Mouse (Mus musculus) midbrain, embryonic 10.5 days (tissue): Measurements from ENCODE around the gene Cwf19l2. TPM values are rescaled to one million over a fixed set of nuclear protein-coding genes. Genes with fewer than 3 reads are reported as not detected.
A peak's percentile ranks its signal among the peaks of the same experiment; 100 is the strongest.
"Not testable (repeated sequence)": the region's sequence is repeated elsewhere in the genome, so short reads cannot be mapped to it uniquely, and the experiment has no call there.

Experiments used
- DNase-seq: peaks from one replicate; pipeline ENCODE4 v3.0.0-alpha.2; 2017; ENCODE audit warnings: low spot score
- H3K27ac ChIP-seq: fragments of 300-500 bp; sonication (generic); replicated peaks from 2 replicates; pipeline ENCODE4 v1.5.1; 2016; ENCODE audit warnings: mild to moderate bottlenecking
- H3K27me3 ChIP-seq: fragments of 300-500 bp; sonication (generic); 2 replicates; pipeline ENCODE4 v1.6.1; 2016; ENCODE audit warnings: low read depth, mild to moderate bottlenecking; ENCODE audit not compliant: poor library complexity, severe bottlenecking
- H3K36me3 ChIP-seq: fragments of 300-500 bp; sonication (generic); 2 replicates; pipeline ENCODE4 v1.6.1; 2016; ENCODE audit warnings: mild to moderate bottlenecking, moderate library complexity
- H3K4me1 ChIP-seq: fragments of 300-500 bp; sonication (generic); 2 replicates; pipeline ENCODE4 v1.6.1; 2016
- H3K4me3 ChIP-seq: fragments of 300-500 bp; sonication (generic); 2 replicates; pipeline ENCODE4 v1.5.1; 2016; ENCODE audit warnings: mild to moderate bottlenecking, moderate library complexity
- H3K9me3 ChIP-seq: fragments of 300-500 bp; sonication (generic); replicated peaks from 2 replicates; pipeline ENCODE4 v1.6.1; 2016; ENCODE audit warnings: mild to moderate bottlenecking
- WGBS: fragments of 180-500 bp; shearing (Covaris S2); methylation state at CpG from one replicate; pipeline ENCODE4 v1.1.7; 2016; 5-methylcytosine and 5-hydroxymethylcytosine counted together
- polyA plus RNA-seq: library from polyadenylated mRNA; unstranded; fragments of >200 nt; fragmentation: Nextera tagmentation; extraction: Ambion mirVana; gene quantifications from 2 replicates; pipeline ENCODE4 v1.2.1, GENCODE M21; 2016

The Cwf19l2 gene
- polyA plus RNA-seq: 12.0 and 15.2 TPM in 2 replicates

- Histone ChIP-seq H3K27ac (peak within 1 kb of the TSS; percentile 85), H3K4me3 (peak within 1 kb of the TSS; percentile 67), H3K27me3 (no peaks in the 10 kb centered on the region), H3K36me3 (no peaks in the 10 kb centered on the region), H3K4me1 (peaks cover 11% of the 10 kb centered on the region), H3K9me3 (no peaks in the 10 kb centered on the region)
- peak; percentile 80 for DNase-seq
- under 1% methylated on average over 28 of the region's 28 CpGs for WGBS
Measured at GRCm38 (mm10) chr9:3403251-3404208, at the start of gene Cwf19l2. Gene Cwf19l2, plus strand, starts transcription at chr9:3403592.

GRCm38 (mm10) chr9:3376323-3376722, 27.1 kb upstream of the Cwf19l2 start:
- not testable (repeated sequence) for DNase-seq, H3K27ac ChIP-seq, H3K9me3 ChIP-seq, H3K4me1 ChIP-seq, H3K4me3 ChIP-seq, H3K27me3 ChIP-seq
- peaks cover 38% of the 10 kb centered on the region for H3K36me3 ChIP-seq
- 48% methylated on average over 1 of the region's 1 CpGs for WGBS

- peak; percentile 22 for DNase-seq
- Histone ChIP-seq H3K36me3 (no peaks in the 10 kb centered on the region), H3K4me1 (peaks cover 11% of the 10 kb centered on the region), H3K27ac (peak overlapping the region; percentile 85), H3K9me3 (no peaks in the 10 kb centered on the region), H3K4me3 (peak overlapping the region; percentile 67), H3K27me3 (no peaks in the 10 kb centered on the region)
- WGBS: 3% methylated on average over 13 of the region's 13 CpGs
Measured at GRCm38 (mm10) chr9:3404372-3404771, 980 bp downstream of the Cwf19l2 start.

GRCm38 (mm10) chr9:3439555-3440300, 36.3 kb downstream of the Cwf19l2 start:
- not testable (repeated sequence) for H3K36me3 ChIP-seq
- 90% methylated on average over 6 of the region's 6 CpGs for WGBS

GRCm38 (mm10) chr9:3471897-3472296, 68.5 kb downstream of the Cwf19l2 start:
- no peak overlapping the region for H3K27ac ChIP-seq
- H3K4me1 ChIP-seq: no peaks in the 10 kb centered on the region
- DNase-seq: no peak
- H3K27me3 ChIP-seq: no peaks in the 10 kb centered on the region
- no peak overlapping the region for H3K4me3 ChIP-seq
- peaks cover 22% of the 10 kb centered on the region for H3K36me3 ChIP-seq
- H3K9me3 ChIP-seq: 0 out of 2 replicates have a peak, but pooled peaks cover 4% of the 10 kb centered on the region

More at GRCm38 (mm10) chr9:3439555-3440300, 36.3 kb downstream of the Cwf19l2 start:
- not testable (repeated sequence) for H3K4me1 ChIP-seq, H3K4me3 ChIP-seq, H3K27ac ChIP-seq, H3K27me3 ChIP-seq, H3K9me3 ChIP-seq, DNase-seq

- Histone ChIP-seq H3K4me3 (no peak overlapping the region), H3K27me3 (no peaks in the 10 kb centered on the region), H3K4me1 (no peaks in the 10 kb centered on the region), H3K27ac (no peak overlapping the region), H3K9me3 (no peaks in the 10 kb centered on the region), H3K36me3 (no peaks in the 10 kb centered on the region)
- WGBS: 85% methylated on average over 1 of the region's 1 CpGs
- DNase-seq: no peak
Measured at GRCm38 (mm10) chr9:3518645-3519044, 115.3 kb downstream of the Cwf19l2 start.

- 97% methylated on average over 1 of the region's 1 CpGs for WGBS
- Histone ChIP-seq H3K27ac (no peak overlapping the region), H3K27me3 (no peaks in the 10 kb centered on the region), H3K9me3 (no peaks in the 10 kb centered on the region), H3K4me3 (no peak overlapping the region), H3K4me1 (no peaks in the 10 kb centered on the region), H3K36me3 (no peaks in the 10 kb centered on the region)
- no peak for DNase-seq
Measured at GRCm38 (mm10) chr9:3519178-3519577, 115.8 kb downstream of the Cwf19l2 start.

GRCm38 (mm10) chr9:3521031-3521430, 117.6 kb downstream of the Cwf19l2 start:
- H3K4me1 ChIP-seq: no peaks in the 10 kb centered on the region
- WGBS: 97% methylated on average over 2 of the region's 2 CpGs
- H3K27me3 ChIP-seq: no peaks in the 10 kb centered on the region
- H3K9me3 ChIP-seq: no peaks in the 10 kb centered on the region
- H3K4me3 ChIP-seq: no peak overlapping the region
- no peaks in the 10 kb centered on the region for H3K36me3 ChIP-seq
- no peak for DNase-seq
- no peak overlapping the region for H3K27ac ChIP-seq

Other genes with a start within 250 kb of the Cwf19l2 start
- gene Alkbh8, start 68.5 kb upstream of the Cwf19l2 start, polyA plus RNA-seq: 31.4 and 37.4 TPM in 2 replicates
- gene Gucy1a2, start 129.2 kb downstream of the Cwf19l2 start, polyA plus RNA-seq: 3.3 and 4.0 TPM in 2 replicates